Mouse (Mus musculus) liver, embryonic 12.5 days (tissue): ENCODE measurements at regions not wholly inside any gene's neighbourhood (a gene's known extent, or its start where the extent isn't known, plus 50 kb on each side); places are given as distances from the start of the nearest gene placed in this dataset.

Experiments used
- ATAC-seq: fragments of 200-750 bp; cut with Nextera tagmentation; 2 replicates; pipeline ENCODE4 v1.8.0; 2017; ENCODE audit warnings: moderate number of reproducible peaks, mild to moderate bottlenecking, moderate library complexity
- H3K27ac ChIP-seq: fragments of 300-500 bp; sonication (generic); 2 replicates; pipeline ENCODE4 v1.5.1; 2016; ENCODE audit warnings: mild to moderate bottlenecking
- H3K27me3 ChIP-seq: fragments of 300-500 bp; sonication (generic); replicated peaks from 2 replicates; pipeline ENCODE4 v1.6.1; 2016; ENCODE audit warnings: mild to moderate bottlenecking, moderate library complexity
- H3K36me3 ChIP-seq: fragments of 300-500 bp; sonication (generic); 2 replicates; pipeline ENCODE4 v1.6.1; 2016; ENCODE audit warnings: mild to moderate bottlenecking, moderate library complexity
- H3K4me1 ChIP-seq: fragments of 300-500 bp; sonication (generic); 2 replicates; pipeline ENCODE4 v1.6.1; 2016
- H3K4me2 ChIP-seq: fragments of 300-500 bp; sonication (generic); 2 replicates; pipeline ENCODE4 v1.6.1; 2016; ENCODE audit warnings: mild to moderate bottlenecking, moderate library complexity
- H3K4me3 ChIP-seq: fragments of 300-500 bp; sonication (generic); 2 replicates; pipeline ENCODE4 v1.5.1; 2016; ENCODE audit warnings: mild to moderate bottlenecking, moderate library complexity
- H3K9ac ChIP-seq: fragments of 300-500 bp; sonication (generic); 2 replicates; pipeline ENCODE4 v1.6.1; 2016; ENCODE audit warnings: mild to moderate bottlenecking, moderate library complexity
- H3K9me3 ChIP-seq: fragments of 300-500 bp; sonication (generic); replicated peaks from 2 replicates; pipeline ENCODE4 v1.6.1; 2016; ENCODE audit warnings: mild to moderate bottlenecking, moderate library complexity
- WGBS: fragments of 180-500 bp; shearing (Covaris S2); methylation state at CpG from one replicate; pipeline ENCODE4 v1.1.7; 2016; ENCODE audit not compliant: insufficient replicate concordance; 5-methylcytosine and 5-hydroxymethylcytosine counted together

DNA sequence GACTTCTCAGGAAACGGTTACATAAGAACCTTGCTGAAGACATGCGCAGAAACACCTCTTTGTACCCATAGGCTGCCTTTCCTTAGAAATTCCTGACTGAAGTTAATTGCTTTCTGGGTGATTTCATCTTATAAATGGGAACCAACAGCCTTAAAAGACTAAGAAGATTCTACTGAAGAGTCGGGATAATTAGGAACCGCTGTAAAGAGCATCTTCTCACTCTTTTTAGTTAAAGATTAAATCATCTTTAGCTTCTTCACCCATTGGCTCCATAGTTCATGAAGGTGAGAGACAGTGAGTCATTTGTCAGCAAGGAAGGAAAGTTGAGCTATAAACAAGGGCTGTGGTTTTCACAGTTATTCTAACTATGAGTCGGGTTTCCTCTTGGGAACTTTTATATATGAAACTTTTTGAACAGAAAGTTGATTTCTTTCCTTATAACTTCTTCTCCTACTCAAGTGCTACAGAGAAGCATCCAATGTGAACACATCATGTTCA, 93.1 kb downstream of the Car2 start:
- Histone ChIP-seq H3K4me2 (no peak overlapping the region), H3K4me3 (no peak overlapping the region), H3K9me3 (no peaks in the 10 kb centered on the region), H3K36me3 (no peaks in the 10 kb centered on the region), H3K4me1 (no peaks in the 10 kb centered on the region), H3K27ac (no peak overlapping the region), H3K27me3 (no peaks in the 10 kb centered on the region), H3K9ac (no peak overlapping the region)
- 69% methylated on average over 5 of the region's 5 CpGs for WGBS
- no peak for ATAC-seq

DNA sequence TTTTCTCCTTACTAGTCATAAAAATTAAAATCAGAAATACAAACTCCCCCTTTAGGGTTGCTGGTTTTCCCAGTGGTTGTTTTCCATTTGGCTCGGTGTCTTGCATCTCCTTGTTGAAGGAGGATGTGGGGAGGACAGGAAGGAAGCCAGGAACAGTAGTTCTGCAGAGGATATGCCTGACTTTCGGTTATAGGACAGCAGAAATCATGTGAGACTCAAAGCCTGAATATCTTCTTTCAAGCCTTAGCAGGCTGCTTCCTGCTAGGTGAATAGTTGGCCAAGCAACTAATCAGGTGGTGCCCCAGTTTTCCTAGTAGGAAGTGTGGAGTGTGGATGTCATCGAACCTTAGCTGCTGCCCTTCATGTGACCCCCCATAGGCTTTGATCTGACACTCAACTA, 103.6 kb downstream of the Car2 start:
- no peak overlapping the region for H3K9ac ChIP-seq
- no peak overlapping the region for H3K27ac ChIP-seq
- no peak overlapping the region for H3K4me3 ChIP-seq
- no peaks in the 10 kb centered on the region for H3K4me1 ChIP-seq
- no peak for ATAC-seq
- H3K4me2 ChIP-seq, result no peak overlapping the region
- H3K9me3 ChIP-seq, result no peaks in the 10 kb centered on the region
- H3K27me3 ChIP-seq, result no peaks in the 10 kb centered on the region
- H3K36me3 ChIP-seq, result no peaks in the 10 kb centered on the region
- 25% methylated on average over 3 of the region's 3 CpGs for WGBS

DNA sequence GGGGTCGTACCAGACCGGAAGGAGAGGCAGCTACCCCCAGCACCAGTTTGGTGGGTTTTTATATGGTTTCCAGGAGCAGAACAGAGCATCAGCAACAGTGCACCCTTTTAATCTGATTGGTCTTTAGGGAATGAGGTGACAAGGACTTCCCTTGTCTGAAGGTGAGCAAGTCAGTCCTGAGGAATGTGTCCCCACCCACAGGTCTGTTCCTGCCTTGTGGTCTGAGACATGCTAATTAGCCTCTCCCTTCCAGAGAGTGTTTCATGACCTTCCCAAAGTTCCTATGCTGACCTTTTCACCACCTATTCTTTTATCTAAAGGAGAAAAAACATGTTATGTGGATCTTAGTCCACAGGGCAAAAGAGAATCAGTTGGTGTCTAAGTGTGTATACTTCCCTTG, 107.9 kb downstream of the Car2 start:
- Histone ChIP-seq H3K4me2 (no peak overlapping the region), H3K4me1 (peaks cover 15% of the 10 kb centered on the region), H3K27ac (no peak overlapping the region), H3K36me3 (no peaks in the 10 kb centered on the region), H3K9me3 (no peaks in the 10 kb centered on the region), H3K9ac (no peak overlapping the region), H3K27me3 (no peaks in the 10 kb centered on the region), H3K4me3 (no peak overlapping the region)
- no peak for ATAC-seq
- whole genome bisulfite sequencing, result 66% methylated on average over 2 of the region's 2 CpGs

DNA sequence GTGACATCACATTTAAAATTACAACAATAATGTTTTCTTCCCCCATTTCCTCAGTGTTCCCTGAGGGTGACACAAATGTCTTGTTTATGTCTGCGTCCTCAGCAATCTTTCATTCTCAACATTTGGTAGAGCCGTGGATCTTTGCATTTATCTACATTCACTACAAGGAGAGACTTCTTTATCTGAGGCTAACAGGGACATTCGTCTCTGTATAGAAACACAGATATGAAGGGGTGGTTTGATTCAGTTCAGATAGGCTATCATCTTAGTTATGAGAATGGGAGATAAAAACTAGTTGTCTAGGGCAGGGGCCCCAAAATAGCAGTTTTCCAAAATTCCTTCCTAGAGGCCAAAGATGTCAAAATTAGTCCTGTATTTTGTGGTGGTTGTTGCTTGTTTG, 111.2 kb downstream of the Car2 start:
- Histone ChIP-seq H3K9ac (no peak overlapping the region), H3K27me3 (no peaks in the 10 kb centered on the region), H3K4me3 (no peak overlapping the region), H3K4me1 (peaks cover 34% of the 10 kb centered on the region), H3K36me3 (no peaks in the 10 kb centered on the region), H3K9me3 (no peaks in the 10 kb centered on the region), H3K4me2 (peak overlapping the region; percentile 12), H3K27ac (peak overlapping the region; percentile 53)
- WGBS, result 22% methylated on average over 3 of the region's 3 CpGs
- ATAC-seq, result peak; percentile 88

DNA sequence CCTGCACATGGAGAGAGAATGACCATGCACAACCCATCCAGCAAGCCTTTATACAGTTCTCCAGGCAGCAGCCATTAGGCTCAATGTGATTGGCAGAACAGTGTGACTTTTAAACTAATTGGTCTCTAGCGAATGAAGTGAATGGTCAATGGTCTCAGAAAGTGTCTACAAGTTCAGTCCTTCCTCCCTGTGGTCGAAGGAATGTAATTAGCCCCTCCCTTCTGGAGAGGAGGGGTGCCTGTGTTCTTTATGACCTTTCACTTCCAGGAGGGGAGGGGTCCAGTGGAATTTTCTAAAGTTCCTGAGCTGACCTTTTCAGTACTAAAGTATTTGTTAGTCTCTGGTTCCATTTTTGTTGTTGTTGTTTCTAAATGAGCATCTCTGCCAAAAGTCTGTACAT, 112.4 kb downstream of the Car2 start:
- H3K36me3 ChIP-seq, result no peaks in the 10 kb centered on the region
- no peak overlapping the region for H3K9ac ChIP-seq
- 53% methylated on average over 2 of the region's 2 CpGs for WGBS

DNA sequence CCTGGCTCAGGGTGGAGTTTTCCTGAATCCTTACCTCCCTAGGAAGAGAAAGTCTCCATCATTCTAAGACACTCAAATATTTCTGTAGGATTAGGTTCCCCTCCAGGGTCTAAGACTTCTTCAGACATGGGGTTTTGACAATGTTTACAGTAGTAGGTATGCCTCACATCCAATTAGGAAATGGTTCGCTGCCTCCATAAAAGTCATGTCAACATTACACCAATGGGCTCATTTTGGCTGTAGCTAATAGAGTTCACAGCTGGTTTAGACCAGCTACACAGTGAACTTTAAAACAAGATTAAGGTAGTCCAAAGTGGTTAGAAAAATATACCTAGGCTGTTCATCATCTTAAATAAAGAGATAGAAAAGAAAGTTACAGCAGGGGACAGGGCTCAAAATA, 113.3 kb downstream of the Car2 start:
- no peaks in the 10 kb centered on the region for H3K9me3 ChIP-seq
- no peak overlapping the region for H3K4me3 ChIP-seq
- H3K4me2 ChIP-seq, result no peak overlapping the region
- 77% methylated on average over 1 of the region's 1 CpGs for WGBS
- H3K27ac ChIP-seq, result no peak overlapping the region
- no peak for ATAC-seq
- H3K4me1 ChIP-seq, result peaks cover 34% of the 10 kb centered on the region
- H3K9ac ChIP-seq, result no peak overlapping the region
- no peaks in the 10 kb centered on the region for H3K36me3 ChIP-seq
- H3K27me3 ChIP-seq, result no peaks in the 10 kb centered on the region

More for the DNA sequence above, 112.4 kb downstream of the Car2 start:
- H3K9me3 ChIP-seq, result no peaks in the 10 kb centered on the region
- ATAC-seq, result no peak
- H3K4me1 ChIP-seq, result peaks cover 34% of the 10 kb centered on the region
- H3K4me3 ChIP-seq, result no peak overlapping the region
- no peaks in the 10 kb centered on the region for H3K27me3 ChIP-seq
- 0 out of 2 replicates have a peak overlapping the region, but pooled peaks have one; percentile 53 for H3K27ac ChIP-seq
- H3K4me2 ChIP-seq, result no peak overlapping the region

DNA sequence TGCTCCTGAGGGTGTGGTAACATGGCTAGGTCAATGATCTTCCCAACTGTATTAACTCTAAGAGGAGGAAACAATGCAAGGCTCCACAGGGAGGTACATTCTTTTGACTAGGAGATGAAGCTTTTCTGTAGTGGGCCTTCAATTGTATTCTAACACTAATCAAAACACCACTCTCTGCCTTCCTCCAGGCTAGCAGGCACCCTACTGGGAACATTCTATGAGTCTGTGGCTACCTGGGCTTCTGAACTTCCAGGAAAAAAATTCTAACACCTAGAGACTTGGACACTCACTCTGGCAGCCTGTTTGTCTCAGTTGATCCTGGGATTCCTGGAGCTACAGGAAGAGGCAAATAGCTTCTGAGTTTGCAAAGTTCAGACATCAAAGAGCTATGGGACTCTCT, 113.8 kb downstream of the Car2 start:
- Histone ChIP-seq H3K27me3 (no peaks in the 10 kb centered on the region), H3K9ac (no peak overlapping the region), H3K4me1 (peaks cover 34% of the 10 kb centered on the region), H3K4me3 (no peak overlapping the region), H3K9me3 (no peaks in the 10 kb centered on the region), H3K36me3 (no peaks in the 10 kb centered on the region), H3K27ac (no peak overlapping the region), H3K4me2 (no peak overlapping the region)
- no peak for ATAC-seq

DNA sequence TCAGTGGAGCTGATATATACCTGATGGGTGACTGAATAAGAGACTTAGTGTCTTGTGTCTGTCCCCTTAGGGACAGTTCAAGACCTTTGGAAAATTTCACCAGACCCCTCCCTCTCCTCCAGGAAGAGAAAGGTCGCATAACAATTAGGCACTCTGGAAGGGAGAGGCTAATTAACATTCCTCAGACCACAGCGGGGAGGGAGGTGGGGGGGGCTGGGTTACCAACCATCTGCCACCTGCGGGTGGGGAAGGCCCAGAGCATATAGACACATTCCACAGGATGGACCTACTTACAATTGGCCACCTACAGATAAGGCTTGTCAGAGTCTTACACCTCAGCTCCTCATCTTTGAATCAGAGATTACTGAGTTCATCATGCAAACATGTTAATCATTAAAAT, 114.6 kb downstream of the Car2 start:
- peak; percentile 71 for ATAC-seq
- 25% methylated on average over 3 of the region's 3 CpGs for WGBS
- Histone ChIP-seq H3K9ac (no peak overlapping the region), H3K36me3 (no peaks in the 10 kb centered on the region), H3K4me1 (peaks cover 34% of the 10 kb centered on the region), H3K27ac (no peak overlapping the region), H3K4me2 (no peak overlapping the region), H3K9me3 (no peaks in the 10 kb centered on the region), H3K27me3 (no peaks in the 10 kb centered on the region), H3K4me3 (no peak overlapping the region)

DNA sequence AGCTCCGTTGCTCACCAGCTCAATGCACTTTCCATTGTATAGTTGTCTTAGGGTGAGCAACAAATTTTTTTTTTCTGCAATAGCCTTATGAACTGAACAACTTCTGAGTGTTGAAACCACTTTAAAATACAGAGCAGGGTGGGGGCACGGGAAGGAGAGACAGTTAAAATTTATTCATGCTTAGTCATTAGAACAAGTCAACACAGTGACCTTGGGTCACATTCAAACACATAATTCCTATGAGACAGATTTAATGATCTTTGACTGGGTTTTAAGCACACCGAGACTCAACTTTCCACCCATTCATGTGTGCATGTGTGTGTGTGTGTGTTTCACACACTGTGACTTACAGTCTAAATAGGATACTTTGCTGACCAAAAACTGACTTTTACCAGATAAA, 121.7 kb downstream of the Car2 start:
- no peak overlapping the region for H3K4me3 ChIP-seq
- H3K36me3 ChIP-seq, result no peaks in the 10 kb centered on the region
- no peaks in the 10 kb centered on the region for H3K27me3 ChIP-seq
- WGBS, result 75% methylated on average over 3 of the region's 3 CpGs
- no peaks in the 10 kb centered on the region for H3K9me3 ChIP-seq
- ATAC-seq, result no peak
- no peaks in the 10 kb centered on the region for H3K4me1 ChIP-seq
- no peak overlapping the region for H3K4me2 ChIP-seq
- no peak overlapping the region for H3K9ac ChIP-seq
- no peak overlapping the region for H3K27ac ChIP-seq

DNA sequence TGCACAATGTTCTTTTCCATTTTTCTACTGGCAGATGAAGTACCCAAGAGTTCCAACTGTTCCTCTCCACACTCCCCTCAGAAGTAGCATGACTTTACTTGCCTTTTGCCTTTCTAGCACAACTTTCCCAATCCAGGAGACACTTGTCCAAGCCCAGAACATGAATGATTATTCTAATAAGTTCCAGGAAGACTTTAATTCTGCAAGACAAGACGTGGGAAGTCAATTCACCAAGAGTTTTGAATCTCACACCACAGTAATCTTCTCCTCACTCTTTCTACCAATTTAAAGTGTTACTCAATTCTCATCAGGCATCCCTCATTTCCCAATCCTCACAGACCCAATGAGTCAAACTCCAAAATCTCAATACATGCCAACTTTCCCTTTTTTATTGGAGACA, 122.4 kb downstream of the Car2 start:
- no peak for ATAC-seq
- no peak overlapping the region for H3K4me2 ChIP-seq
- no peaks in the 10 kb centered on the region for H3K27me3 ChIP-seq

DNA sequence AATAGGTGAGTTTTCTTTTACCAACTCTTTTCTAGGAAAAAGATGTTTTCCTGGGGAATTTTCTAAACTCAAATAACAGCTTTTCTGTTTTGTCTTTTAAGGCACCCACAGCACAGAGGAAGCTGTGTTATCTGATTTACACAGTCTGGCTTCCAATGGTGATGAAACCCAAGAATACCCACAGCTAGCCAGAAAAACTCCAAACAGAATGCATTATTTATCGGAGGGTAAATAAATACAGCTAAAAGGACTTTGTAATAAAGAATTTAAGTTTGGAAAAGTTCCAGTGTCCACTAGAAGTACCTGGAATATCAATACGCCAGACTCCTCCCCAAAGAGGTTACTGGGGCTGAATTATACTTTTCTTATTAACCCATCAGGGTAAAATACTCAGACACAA, 123.7 kb downstream of the Car2 start:
- Histone ChIP-seq H3K9me3 (no peaks in the 10 kb centered on the region), H3K4me3 (no peak overlapping the region), H3K36me3 (no peaks in the 10 kb centered on the region), H3K27me3 (no peaks in the 10 kb centered on the region), H3K4me2 (no peak overlapping the region), H3K27ac (no peak overlapping the region), H3K9ac (no peak overlapping the region), H3K4me1 (no peaks in the 10 kb centered on the region)
- 59% methylated on average over 2 of the region's 2 CpGs for WGBS
- no peak for ATAC-seq

More for the DNA sequence above, 122.4 kb downstream of the Car2 start:
- Histone ChIP-seq H3K9ac (no peak overlapping the region), H3K36me3 (no peaks in the 10 kb centered on the region), H3K4me3 (no peak overlapping the region), H3K27ac (no peak overlapping the region), H3K4me1 (no peaks in the 10 kb centered on the region), H3K9me3 (no peaks in the 10 kb centered on the region)
- 58% methylated on average over 1 of the region's 1 CpGs for WGBS

DNA sequence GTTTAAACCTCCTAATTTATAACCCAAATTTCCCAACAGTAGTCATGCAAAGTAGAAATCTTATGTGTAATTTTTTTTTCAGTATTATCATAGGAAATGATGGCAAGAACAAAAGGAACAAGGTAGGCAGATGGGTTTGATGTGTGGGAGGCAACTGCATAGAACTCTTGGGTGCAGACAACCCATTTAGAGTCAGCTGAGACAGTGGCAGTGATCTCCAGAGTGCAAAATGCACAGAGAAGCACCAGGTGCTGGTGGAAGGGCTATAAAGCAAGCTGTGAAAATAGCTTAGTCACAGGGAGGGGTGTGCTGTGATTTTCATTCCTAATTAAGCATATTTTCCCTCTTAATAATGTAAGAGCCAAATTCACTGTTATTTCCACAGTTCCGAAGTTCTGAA, 130.5 kb downstream of the Car2 start:
- no peak overlapping the region for H3K27ac ChIP-seq
- no peaks in the 10 kb centered on the region for H3K4me1 ChIP-seq

DNA sequence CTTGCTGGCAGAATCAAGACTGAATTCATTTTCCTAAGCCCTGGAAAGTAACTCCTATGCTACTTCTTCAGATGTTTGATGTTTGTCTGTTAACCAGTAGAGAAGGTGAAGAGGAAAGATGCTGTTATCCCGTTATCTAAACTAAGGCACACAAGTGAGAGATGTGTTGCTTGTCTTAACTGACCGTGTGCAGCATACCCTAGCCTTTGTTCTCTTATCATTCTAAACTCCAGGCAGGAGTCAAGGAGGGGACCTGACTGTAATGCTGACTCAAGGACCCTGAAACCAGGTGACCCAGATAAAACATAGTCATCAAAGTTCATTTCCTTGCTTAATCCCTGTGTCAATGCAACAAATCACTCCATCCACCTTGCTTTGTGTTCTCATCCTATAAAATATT, 136.7 kb downstream of the Car2 start:
- Histone ChIP-seq H3K9ac (no peak overlapping the region), H3K36me3 (no peaks in the 10 kb centered on the region), H3K9me3 (no peaks in the 10 kb centered on the region), H3K27me3 (no peaks in the 10 kb centered on the region), H3K27ac (no peak overlapping the region), H3K4me1 (peaks cover 7% of the 10 kb centered on the region; the same call in 1 of the 2 replicates), H3K4me3 (no peak overlapping the region), H3K4me2 (no peak overlapping the region)
- 40% methylated on average over 2 of the region's 2 CpGs for WGBS
- peak; percentile 72 for ATAC-seq

More for the DNA sequence above, 130.5 kb downstream of the Car2 start:
- H3K36me3 ChIP-seq, result no peaks in the 10 kb centered on the region
- H3K27me3 ChIP-seq, result no peaks in the 10 kb centered on the region
- 56% methylated on average over 1 of the region's 1 CpGs for WGBS
- H3K4me3 ChIP-seq, result no peak overlapping the region
- no peak overlapping the region for H3K9ac ChIP-seq
- H3K4me2 ChIP-seq, result no peak overlapping the region
- no peak for ATAC-seq
- no peaks in the 10 kb centered on the region for H3K9me3 ChIP-seq
